Mouse (Mus musculus) midbrain, embryonic 16.5 days (tissue): Measurements from ENCODE around the gene Ints6. TPM values are rescaled to one million over a fixed set of nuclear protein-coding genes. Genes with fewer than 3 reads are reported as not detected.
A peak's percentile ranks its signal among the peaks of the same experiment; 100 is the strongest.

ENCODE experiments used
- ATAC-seq: fragments of 200-750 bp; cut with Nextera tagmentation; 2 replicates; pipeline ENCODE4 v1.8.0; 2017; ENCODE audit warnings: moderate TSS enrichment
- H3K27ac ChIP-seq: fragments of 300-500 bp; sonication (generic); 2 replicates; pipeline ENCODE4 v1.5.1; 2014; ENCODE audit warnings: mild to moderate bottlenecking, low read length, mixed read lengths
- H3K27me3 ChIP-seq: fragments of 300-500 bp; sonication (generic); 2 replicates; pipeline ENCODE4 v1.6.1; 2014; ENCODE audit warnings: low read depth, low read length, mixed read lengths; ENCODE audit not compliant: control insufficient read depth, insufficient read depth
- H3K36me3 ChIP-seq: fragments of 300-500 bp; sonication (generic); 2 replicates; pipeline ENCODE4 v1.6.1; 2014; ENCODE audit warnings: mild to moderate bottlenecking, low read length, moderate library complexity, mixed read lengths; ENCODE audit not compliant: control insufficient read depth, insufficient read depth
- H3K4me1 ChIP-seq: fragments of 300-500 bp; sonication (generic); 2 replicates; pipeline ENCODE4 v1.6.1; 2014; ENCODE audit warnings: mild to moderate bottlenecking, low read length, mixed read lengths; ENCODE audit not compliant: control insufficient read depth, insufficient read depth
- H3K4me2 ChIP-seq: fragments of 300-500 bp; sonication (generic); 2 replicates; pipeline ENCODE4 v1.6.1; 2014; ENCODE audit warnings: mild to moderate bottlenecking, low read length, mixed read lengths
- H3K4me3 ChIP-seq: fragments of 300-500 bp; sonication (generic); 2 replicates; pipeline ENCODE4 v1.5.1; 2014; ENCODE audit warnings: low read depth, mild to moderate bottlenecking, low read length, moderate library complexity, mixed read lengths
- H3K9ac ChIP-seq: fragments of 300-500 bp; sonication (generic); 2 replicates; pipeline ENCODE4 v1.6.1; 2014; ENCODE audit warnings: low read depth, low read length, mixed read lengths
- H3K9me3 ChIP-seq: fragments of 300-500 bp; sonication (generic); replicated peaks from 2 replicates; pipeline ENCODE4 v1.6.1; 2014; ENCODE audit warnings: mild to moderate bottlenecking, low read length, mixed read lengths; ENCODE audit not compliant: control insufficient read depth, poor library complexity, severe bottlenecking
- WGBS: fragments of 180-500 bp; shearing (Covaris S2); extraction: QIAGEN DNeasy Blood & Tissue Kit; methylation state at CpG from one replicate; pipeline ENCODE4 v1.1.7; 2014; 5-methylcytosine and 5-hydroxymethylcytosine counted together
- polyA plus RNA-seq: library from polyadenylated mRNA; unstranded; fragments of >200 nt; fragmentation: Nextera tagmentation; extraction: Ambion mirVana; gene quantifications from 2 replicates; pipeline ENCODE4 v1.2.1, GENCODE M21; 2015

The Ints6 gene
- polyA plus RNA-seq, 1 experiment from 2014 or later: 16.2 TPM

- WGBS: under 1% methylated on average over 35 of the region's 38 CpGs
- H3K4me2 ChIP-seq: peak overlapping the region; percentile 79
- H3K27me3 ChIP-seq: no peaks in the 10 kb centered on the region
- H3K4me1 ChIP-seq: peaks cover 14% of the 10 kb centered on the region
- peak; percentile 19; the same call in 1 of the 2 replicates for ATAC-seq
- H3K4me3 ChIP-seq: peak overlapping the region; percentile 97
- peak overlapping the region; percentile 99 for H3K27ac ChIP-seq
- H3K9me3 ChIP-seq: no peaks in the 10 kb centered on the region
- peak overlapping the region; percentile 97 for H3K9ac ChIP-seq
- no peaks in the 10 kb centered on the region for H3K36me3 ChIP-seq
These were observed 1.1 kb downstream of the Ints6 start for GRCm38 (mm10) chr14:62759771-62760320.

DNA sequence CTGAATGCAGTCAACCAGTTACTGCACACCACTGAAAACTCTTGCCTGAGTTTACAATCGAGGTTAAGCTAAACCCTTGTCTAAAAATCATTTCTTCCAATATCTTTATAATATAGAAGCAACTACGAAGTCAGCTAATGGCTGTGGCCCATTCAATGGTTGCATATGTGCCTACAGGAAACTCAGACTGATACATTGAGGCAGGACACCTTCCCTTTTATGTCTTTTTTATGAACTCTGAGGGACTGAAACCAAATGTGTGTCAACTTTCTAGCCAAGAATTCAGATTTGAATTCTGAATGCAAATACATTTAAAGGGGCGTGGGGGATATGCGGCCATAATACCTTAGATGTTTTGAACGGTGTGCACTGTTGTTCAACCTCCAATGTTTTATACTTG, 2.3 kb downstream of the Ints6 start:
- H3K4me3 ChIP-seq: no peak overlapping the region
- H3K4me2 ChIP-seq: no peak overlapping the region

DNA sequence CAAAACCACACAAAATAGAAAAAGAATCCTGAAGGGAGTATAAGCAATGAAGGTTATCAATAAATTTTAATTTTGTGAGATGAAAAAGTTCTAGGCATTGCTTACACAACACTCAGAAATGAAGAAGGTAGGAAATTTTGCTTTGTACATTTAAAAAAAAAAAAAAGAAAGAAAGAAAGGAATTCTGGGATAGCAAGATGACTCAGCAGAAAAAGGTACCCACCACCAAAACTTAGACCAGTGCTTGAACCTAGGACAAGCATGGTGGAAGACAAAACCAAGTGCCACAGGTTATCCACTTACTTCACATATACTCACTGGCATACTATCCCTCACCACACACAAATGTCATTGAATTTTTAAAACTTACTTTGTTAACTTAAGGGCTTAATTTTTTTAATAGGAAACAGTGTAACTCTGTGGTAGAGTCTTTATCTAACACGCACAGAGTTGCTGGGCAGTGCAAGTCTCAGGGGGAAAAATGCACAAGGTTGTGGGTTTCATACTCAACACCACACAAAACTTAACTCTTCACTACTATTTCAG, 5.8 kb downstream of the Ints6 start:
- Histone ChIP-seq H3K4me2 (no peak overlapping the region), H3K9me3 (no peaks in the 10 kb centered on the region), H3K36me3 (no peaks in the 10 kb centered on the region), H3K4me3 (no peak overlapping the region), H3K4me1 (peaks cover 8% of the 10 kb centered on the region), H3K9ac (no peak overlapping the region), H3K27me3 (no peaks in the 10 kb centered on the region), H3K27ac (no peak overlapping the region)
- no peak for ATAC-seq
- 97% methylated on average over 1 of the region's 1 CpGs for WGBS

More for the DNA sequence above, 2.3 kb downstream of the Ints6 start:
- Histone ChIP-seq H3K36me3 (no peaks in the 10 kb centered on the region), H3K9me3 (no peaks in the 10 kb centered on the region), H3K27me3 (no peaks in the 10 kb centered on the region), H3K4me1 (peaks cover 14% of the 10 kb centered on the region), H3K9ac (no peak overlapping the region), H3K27ac (no peak overlapping the region)
- WGBS: 94% methylated on average over 5 of the region's 5 CpGs
- no peak for ATAC-seq

- Histone ChIP-seq H3K9me3 (no peaks in the 10 kb centered on the region), H3K36me3 (no peaks in the 10 kb centered on the region), H3K9ac (no peak overlapping the region), H3K4me1 (no peaks in the 10 kb centered on the region), H3K4me3 (no peak overlapping the region), H3K27me3 (no peaks in the 10 kb centered on the region), H3K4me2 (no peak overlapping the region), H3K27ac (no peak overlapping the region)
- 91% methylated on average over 2 of the region's 2 CpGs for WGBS
- ATAC-seq: no peak
These were observed 9.5 kb downstream of the Ints6 start for GRCm38 (mm10) chr14:62751479-62751878.

- Histone ChIP-seq H3K27ac (no peak overlapping the region), H3K4me3 (no peak overlapping the region), H3K36me3 (peaks cover 4% of the 10 kb centered on the region), H3K4me2 (no peak overlapping the region), H3K27me3 (no peaks in the 10 kb centered on the region), H3K9ac (no peak overlapping the region), H3K9me3 (no peaks in the 10 kb centered on the region), H3K4me1 (no peaks in the 10 kb centered on the region)
- WGBS: 87% methylated on average over 1 of the region's 1 CpGs
- no peak for ATAC-seq
These were observed 25.3 kb downstream of the Ints6 start for GRCm38 (mm10) chr14:62735646-62736045.

GRCm38 (mm10) chr14:62733666-62734065, 27.3 kb downstream of the Ints6 start:
- no peaks in the 10 kb centered on the region for H3K4me1 ChIP-seq
- no peak overlapping the region for H3K4me3 ChIP-seq
- H3K9ac ChIP-seq: no peak overlapping the region
- H3K4me2 ChIP-seq: no peak overlapping the region
- ATAC-seq: no peak
- no peaks in the 10 kb centered on the region for H3K27me3 ChIP-seq
- H3K36me3 ChIP-seq: peaks cover 4% of the 10 kb centered on the region
- WGBS: 85% methylated on average over 2 of the region's 2 CpGs
- H3K27ac ChIP-seq: no peak overlapping the region
- H3K9me3 ChIP-seq: no peaks in the 10 kb centered on the region

DNA sequence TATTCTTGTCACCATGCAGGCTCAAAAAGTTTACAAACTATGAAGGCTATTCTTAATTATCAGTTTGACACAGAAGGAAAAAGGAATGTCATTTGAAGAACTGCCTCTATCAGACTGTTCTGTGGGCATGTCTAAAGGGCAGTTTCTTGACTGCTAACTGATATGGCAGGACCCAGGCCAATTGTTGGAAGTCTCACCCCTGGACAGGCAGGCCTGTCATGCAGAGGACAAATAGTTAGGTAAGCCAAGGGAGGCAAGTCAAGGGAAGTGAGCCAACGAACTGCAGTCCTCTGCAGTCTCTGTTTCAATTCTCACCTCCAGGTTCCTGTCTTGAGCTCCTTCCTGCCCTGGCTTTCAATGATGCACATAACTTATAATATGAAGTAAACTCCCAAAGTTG, 29.1 kb downstream of the Ints6 start:
- Histone ChIP-seq H3K27me3 (no peaks in the 10 kb centered on the region), H3K4me3 (no peak overlapping the region), H3K27ac (no peak overlapping the region), H3K4me1 (no peaks in the 10 kb centered on the region), H3K36me3 (peaks cover 4% of the 10 kb centered on the region), H3K9ac (no peak overlapping the region), H3K4me2 (no peak overlapping the region), H3K9me3 (no peaks in the 10 kb centered on the region)
- WGBS: 91% methylated on average over 1 of the region's 1 CpGs
- no peak for ATAC-seq

DNA sequence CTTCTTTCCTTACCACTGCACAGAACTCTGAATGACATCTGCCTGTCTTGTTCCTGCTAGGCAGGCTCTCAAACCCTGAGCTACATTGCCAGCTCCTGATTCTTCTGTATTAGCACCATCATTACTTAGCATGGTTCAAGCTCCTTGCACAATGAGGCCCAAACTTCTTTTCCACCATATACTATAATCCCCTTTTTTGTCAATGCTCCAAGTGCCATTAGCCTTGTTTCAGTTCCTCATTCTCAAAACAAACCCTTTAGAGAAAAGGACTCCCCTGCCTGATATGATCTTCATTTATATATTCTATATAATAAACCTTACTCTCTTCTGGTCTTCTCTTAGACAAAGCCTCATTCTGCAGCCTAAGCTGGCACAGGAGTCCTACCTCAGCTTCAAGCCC, 36.4 kb downstream of the Ints6 start:
- no peak overlapping the region for H3K9ac ChIP-seq
- no peak for ATAC-seq
- H3K4me2 ChIP-seq: no peak overlapping the region
- no peaks in the 10 kb centered on the region for H3K27me3 ChIP-seq
- no peak overlapping the region for H3K27ac ChIP-seq
- H3K4me3 ChIP-seq: no peak overlapping the region
- no peaks in the 10 kb centered on the region for H3K36me3 ChIP-seq
- no peaks in the 10 kb centered on the region for H3K4me1 ChIP-seq
- no peaks in the 10 kb centered on the region for H3K9me3 ChIP-seq

DNA sequence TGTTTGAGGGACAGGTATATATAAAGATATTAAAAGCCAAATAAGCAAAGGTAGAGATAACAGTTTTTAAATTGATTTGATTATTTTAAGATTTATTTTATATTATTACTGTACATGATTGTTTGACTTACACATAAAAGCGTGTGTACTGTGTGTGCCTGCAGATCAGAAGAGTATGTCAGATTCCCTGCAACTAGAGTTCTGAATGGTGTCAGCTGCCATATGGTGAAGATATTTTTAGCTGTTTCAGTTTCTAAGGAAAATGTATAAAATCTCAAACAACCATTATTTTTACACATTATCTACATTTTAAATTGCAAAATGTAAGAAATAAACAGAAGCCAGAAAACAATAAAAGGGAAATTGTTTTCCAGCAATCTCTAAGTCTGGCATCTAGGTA, 39.3 kb downstream of the Ints6 start:
- H3K9me3 ChIP-seq: no peaks in the 10 kb centered on the region
- 100% methylated on average over 1 of the region's 1 CpGs for WGBS
- no peak overlapping the region for H3K27ac ChIP-seq
- H3K4me2 ChIP-seq: no peak overlapping the region
- no peak overlapping the region for H3K4me3 ChIP-seq
- H3K27me3 ChIP-seq: no peaks in the 10 kb centered on the region
- no peaks in the 10 kb centered on the region for H3K36me3 ChIP-seq
- ATAC-seq: no peak
- H3K4me1 ChIP-seq: no peaks in the 10 kb centered on the region
- no peak overlapping the region for H3K9ac ChIP-seq
